Mouse (Mus musculus): Measurements from ENCODE around the gene Gm11127. TPM values are rescaled to one million over a fixed set of nuclear protein-coding genes. Genes with fewer than 3 reads are reported as not detected.

The Gm11127 gene
- polyA plus RNA-seq, 1 experiment from 2014 or later, result not detected

GRCm38 (mm10) chr17:36017046-36017445 lies 41.1 kb downstream of the Gm11127 start:
- Histone ChIP-seq H3K27ac (ENCODE audit: low read depth, low read length) (no peak overlapping the region), H3K4me1 (ENCODE audit: control insufficient read depth, insufficient read depth, low read depth, low read length) (no peaks in the 10 kb centered on the region), H3K4me3 (ENCODE audit: low read length) (no peak overlapping the region), H3K27me3 (replicated peaks; ENCODE audit: control insufficient read depth, insufficient read depth, low read length) (no peaks in the 10 kb centered on the region), H3K36me3 (ENCODE audit: control insufficient read depth, insufficient read depth, low read length) (peaks cover 7% of the 10 kb centered on the region), H3K9ac (ENCODE audit: low read depth, low read length) (no peak overlapping the region), H3K4me2 (ENCODE audit: low read length) (no peak overlapping the region), H3K9me3 (ENCODE audit: control insufficient read depth, low read length) (no peaks in the 10 kb centered on the region)
- no peak for ATAC-seq
- WGBS, result 90% methylated on average over 5 of the region's 5 CpGs

GRCm38 (mm10) chr17:36014977-36015376 lies 43.2 kb downstream of the Gm11127 start:
- Histone ChIP-seq H3K27me3 (replicated peaks; ENCODE audit: control insufficient read depth, insufficient read depth, low read length) (no peaks in the 10 kb centered on the region), H3K9ac (ENCODE audit: low read depth, low read length) (no peak overlapping the region), H3K9me3 (ENCODE audit: control insufficient read depth, low read length) (no peaks in the 10 kb centered on the region), H3K4me2 (ENCODE audit: low read length) (no peak overlapping the region), H3K27ac (ENCODE audit: low read depth, low read length) (no peak overlapping the region), H3K4me3 (ENCODE audit: low read length) (no peak overlapping the region), H3K4me1 (ENCODE audit: control insufficient read depth, insufficient read depth, low read depth, low read length) (no peaks in the 10 kb centered on the region), H3K36me3 (ENCODE audit: control insufficient read depth, insufficient read depth, low read length) (peaks cover 7% of the 10 kb centered on the region)
- WGBS, result 95% methylated on average over 5 of the region's 5 CpGs
- 0 out of 2 replicates have a peak, but pooled peaks have one; percentile 4 for ATAC-seq

Other genes starting within 250 kb of the Gm11127 start
- gene Ier3, start 236.7 kb downstream of the Gm11127 start, polyA plus RNA-seq (2015; fragmentation: Nextera tagmentation; extraction: Ambion mirVana), result 14.5 and 17.2 TPM in 2 replicates
- 131 and 150 TPM in 2 replicates for gene Flot1, start 235.1 kb downstream of the Gm11127 start, polyA plus RNA-seq (2015; fragmentation: Nextera tagmentation; extraction: Ambion mirVana)
- 1,705 and 1,762 TPM in 2 replicates for gene Tubb5, start 220.1 kb downstream of the Gm11127 start, polyA plus RNA-seq (2015; fragmentation: Nextera tagmentation; extraction: Ambion mirVana)
- 9.3 and 11.2 TPM in 2 replicates for gene Mdc1, start 216.9 kb downstream of the Gm11127 start, polyA plus RNA-seq (2015; fragmentation: Nextera tagmentation; extraction: Ambion mirVana)
- gene Nrm, start 197.1 kb downstream of the Gm11127 start, polyA plus RNA-seq (2015; fragmentation: Nextera tagmentation; extraction: Ambion mirVana), result 20.8 and 22.3 TPM in 2 replicates
- gene Ppp1r18, start 192.8 kb downstream of the Gm11127 start, polyA plus RNA-seq (2015; fragmentation: Nextera tagmentation; extraction: Ambion mirVana), result 18.9 and 24.4 TPM in 2 replicates
- 25.0 and 33.3 TPM in 2 replicates for gene Dhx16, start 178.6 kb downstream of the Gm11127 start, polyA plus RNA-seq (2015; fragmentation: Nextera tagmentation; extraction: Ambion mirVana)
- gene 2310061I04Rik, start 160.9 kb downstream of the Gm11127 start, polyA plus RNA-seq (2015; fragmentation: Nextera tagmentation; extraction: Ambion mirVana), result 67.4 and 77.4 TPM in 2 replicates
- gene Atat1, start 148.3 kb downstream of the Gm11127 start, polyA plus RNA-seq (2015; fragmentation: Nextera tagmentation; extraction: Ambion mirVana), result 287 and 393 TPM in 2 replicates
- gene Mrps18b, start 142.0 kb downstream of the Gm11127 start, polyA plus RNA-seq (2015; fragmentation: Nextera tagmentation; extraction: Ambion mirVana), result 59.6 and 67.4 TPM in 2 replicates
- gene Ppp1r10, start 141.9 kb downstream of the Gm11127 start, polyA plus RNA-seq (2015; fragmentation: Nextera tagmentation; extraction: Ambion mirVana), result 32.7 and 40.2 TPM in 2 replicates
- gene Abcf1, start 88.6 kb downstream of the Gm11127 start, polyA plus RNA-seq (2015; fragmentation: Nextera tagmentation; extraction: Ambion mirVana), result 73.9 and 84.6 TPM in 2 replicates
- gene Gnl1, start 78.5 kb downstream of the Gm11127 start, polyA plus RNA-seq (2015; fragmentation: Nextera tagmentation; extraction: Ambion mirVana), result 74.1 and 75.1 TPM in 2 replicates
- 93.3 and 93.7 TPM in 2 replicates for gene Prr3, start 78.1 kb downstream of the Gm11127 start, polyA plus RNA-seq (2015; fragmentation: Nextera tagmentation; extraction: Ambion mirVana)
- 9.6 and 10.3 TPM in 2 replicates for gene H2-T24, start 37.8 kb downstream of the Gm11127 start, polyA plus RNA-seq (2015; fragmentation: Nextera tagmentation; extraction: Ambion mirVana)
- gene H2-T23, start 25.5 kb downstream of the Gm11127 start, polyA plus RNA-seq (2015; fragmentation: Nextera tagmentation; extraction: Ambion mirVana), result 5.0 and 5.1 TPM in 2 replicates
- 8.2 and 9.2 TPM in 2 replicates for gene H2-T22, start 15.6 kb downstream of the Gm11127 start, polyA plus RNA-seq (2015; fragmentation: Nextera tagmentation; extraction: Ambion mirVana)
- not detected in 2 replicates for gene Gm6034, start 15.4 kb downstream of the Gm11127 start, polyA plus RNA-seq (2015; fragmentation: Nextera tagmentation; extraction: Ambion mirVana)
- gene Gm19684, start 63.3 kb upstream of the Gm11127 start, polyA plus RNA-seq (2015; fragmentation: Nextera tagmentation; extraction: Ambion mirVana), result not detected in 2 replicates
- not detected in 2 replicates for gene Gm7030, start 71.1 kb upstream of the Gm11127 start, polyA plus RNA-seq (2015; fragmentation: Nextera tagmentation; extraction: Ambion mirVana)
- not detected in 2 replicates for gene Gm8909, start 110.2 kb upstream of the Gm11127 start, polyA plus RNA-seq (2015; fragmentation: Nextera tagmentation; extraction: Ambion mirVana)
- not detected in 2 replicates for gene H2-T3, start 131.9 kb upstream of the Gm11127 start, polyA plus RNA-seq (2015; fragmentation: Nextera tagmentation; extraction: Ambion mirVana)
- gene Rpp21, start 199.7 kb upstream of the Gm11127 start, polyA plus RNA-seq (2015; fragmentation: Nextera tagmentation; extraction: Ambion mirVana), result 117 and 131 TPM in 2 replicates
- 22.1 and 25.4 TPM in 2 replicates for gene Trim39, start 213.9 kb upstream of the Gm11127 start, polyA plus RNA-seq (2015; fragmentation: Nextera tagmentation; extraction: Ambion mirVana)
- gene H2-M10.2, start 228.1 kb upstream of the Gm11127 start, polyA plus RNA-seq (2015; fragmentation: Nextera tagmentation; extraction: Ambion mirVana), result 0.14 and 0.19 TPM in 2 replicates